Mouse (Mus musculus) frontal cortex, postnatal 14 days (tissue): ENCODE data around the gene Oas1h.
"Not testable (repeated sequence)": the region's sequence is repeated elsewhere in the genome, so short reads cannot be mapped to it uniquely, and the experiment has no call there.

Source experiments
- DNase-seq, 2 experiments: peaks; one replicate each; pipeline ENCODE4 v3.0.0; 2022; ENCODE audit warnings: low spot score in 2 of 2

Oas1h gene

DNA sequence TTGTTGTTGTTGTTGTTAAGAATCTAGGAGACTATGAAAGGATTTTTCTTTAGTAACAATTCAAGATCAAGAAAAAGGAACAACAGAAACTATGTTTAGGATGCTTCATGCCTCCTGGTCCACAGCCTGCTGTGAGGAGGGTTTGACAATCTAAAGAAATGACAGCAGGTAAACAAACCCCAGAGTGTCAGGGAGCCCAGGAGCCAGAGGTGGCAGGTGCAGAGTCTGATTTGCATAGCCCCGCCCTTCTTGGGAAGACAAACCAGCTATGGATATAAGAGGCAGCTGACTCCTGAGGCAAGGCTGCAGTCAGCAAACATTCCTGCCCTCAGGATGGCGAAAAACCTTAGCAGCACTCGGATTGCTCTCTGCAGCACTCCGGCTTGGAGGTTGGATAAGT lies at the start of gene Oas1h:
Oas1h (plus strand) TSS at position 301 of the 400 bp plus-strand sequence.
- no peak for DNase-seq

DNA sequence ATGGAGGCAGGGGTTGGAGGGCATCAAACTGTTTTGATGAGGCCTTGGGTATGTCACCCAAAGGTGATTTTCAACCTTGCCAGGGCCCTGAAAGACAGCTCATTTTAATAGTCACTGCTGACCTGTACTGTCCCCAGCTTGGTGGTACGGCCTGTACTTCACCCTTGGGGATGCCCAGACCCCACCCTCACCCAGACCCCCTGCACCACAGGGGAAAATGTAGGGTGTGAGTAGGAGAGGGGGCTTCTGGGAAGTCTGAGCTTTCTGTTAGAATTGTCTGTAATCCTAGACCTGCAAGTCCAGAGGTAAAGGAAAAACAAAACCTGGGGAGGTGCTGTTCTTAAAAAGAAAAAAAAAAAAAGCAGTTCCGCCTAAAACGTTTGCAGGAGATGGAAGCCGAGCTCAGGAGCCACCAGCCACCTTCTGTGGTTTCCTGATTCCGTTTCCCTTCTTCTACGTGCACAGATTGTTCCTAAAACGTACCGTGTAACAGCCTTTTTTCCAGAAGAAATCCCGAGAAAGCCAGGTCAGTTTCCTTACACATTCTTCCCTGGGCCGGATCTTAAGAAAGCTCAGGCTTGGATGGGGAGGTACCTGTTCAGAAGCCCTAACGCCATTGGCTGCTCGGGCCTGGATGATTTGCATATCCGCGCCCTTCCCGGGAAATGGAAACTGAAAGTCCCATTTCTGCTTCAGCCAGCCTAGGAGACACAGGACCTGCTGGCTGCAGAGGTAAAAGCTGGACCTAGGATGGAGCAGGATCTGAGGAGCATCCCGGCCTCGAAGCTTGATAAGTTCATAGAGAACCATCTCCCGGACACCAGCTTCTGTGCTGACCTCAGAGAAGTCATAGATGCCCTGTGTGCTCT lies 49.0 kb upstream of the Oas1h start, which contains the start of gene Oas1c:
Oas1c (minus strand) TSS at position 564 of the 869 bp plus-strand sequence.
- DNase-seq: peak; percentile 68 to 69

DNA sequence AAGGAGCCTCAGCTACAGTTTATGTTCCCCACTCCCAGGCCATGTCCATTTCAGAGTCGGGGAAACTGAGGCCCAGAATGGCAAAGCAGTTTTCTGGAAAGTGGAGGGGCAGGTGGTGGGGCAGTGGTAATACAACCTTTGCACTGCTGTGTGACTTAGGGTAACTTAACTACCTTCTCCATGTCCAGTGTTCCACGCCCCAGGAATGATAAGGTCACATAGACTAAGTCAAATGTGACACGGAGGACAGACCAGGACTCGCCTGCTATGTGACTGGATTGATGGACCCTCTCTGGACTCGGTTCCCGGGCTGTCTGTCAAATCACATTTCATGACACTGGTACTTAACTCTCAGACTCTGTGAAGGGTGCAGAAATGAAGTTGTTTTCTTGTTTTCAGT lies 48.2 kb upstream of the Oas1h start:
- DNase-seq: no peak

DNA sequence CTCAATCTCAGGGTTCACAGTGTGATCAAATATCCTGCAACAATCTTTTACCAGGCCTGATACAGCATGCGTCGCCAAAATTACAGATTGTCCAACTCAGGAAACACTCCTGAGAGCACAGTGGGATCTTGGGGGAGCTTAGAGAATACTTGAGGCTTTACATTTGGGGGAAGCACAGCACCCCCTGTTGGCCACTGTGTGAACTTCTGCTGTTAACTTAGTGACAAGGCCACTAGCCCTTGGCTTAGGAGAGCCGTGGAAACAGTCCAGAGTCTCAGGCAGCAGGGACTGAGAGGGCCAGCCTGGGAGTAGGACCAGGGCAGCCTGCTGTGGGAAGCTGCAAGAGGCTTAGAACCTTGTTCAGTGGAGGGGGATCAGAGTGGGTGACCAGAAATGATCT lies 45.3 kb upstream of the Oas1h start:
- DNase-seq: no peak

DNA sequence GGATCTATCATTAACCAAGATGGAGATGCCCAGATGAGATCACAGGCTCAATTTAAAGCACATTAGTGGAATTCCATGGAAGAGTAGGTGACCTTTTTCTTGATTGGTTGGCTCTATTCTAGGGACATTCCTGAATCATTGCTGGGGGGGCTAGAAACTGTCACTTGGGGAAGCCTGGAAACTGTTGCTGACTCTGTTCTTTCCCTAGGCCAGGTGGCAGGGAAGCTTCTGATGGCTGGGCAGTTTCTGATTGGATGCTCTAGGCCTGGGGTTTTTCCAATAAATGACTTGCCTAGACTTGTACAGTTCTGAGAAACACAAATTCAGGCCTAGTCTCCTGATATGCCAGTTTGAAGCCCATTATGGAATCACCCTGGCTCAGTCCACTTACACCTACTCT lies 42.2 kb upstream of the Oas1h start:
- no peak for DNase-seq

DNA sequence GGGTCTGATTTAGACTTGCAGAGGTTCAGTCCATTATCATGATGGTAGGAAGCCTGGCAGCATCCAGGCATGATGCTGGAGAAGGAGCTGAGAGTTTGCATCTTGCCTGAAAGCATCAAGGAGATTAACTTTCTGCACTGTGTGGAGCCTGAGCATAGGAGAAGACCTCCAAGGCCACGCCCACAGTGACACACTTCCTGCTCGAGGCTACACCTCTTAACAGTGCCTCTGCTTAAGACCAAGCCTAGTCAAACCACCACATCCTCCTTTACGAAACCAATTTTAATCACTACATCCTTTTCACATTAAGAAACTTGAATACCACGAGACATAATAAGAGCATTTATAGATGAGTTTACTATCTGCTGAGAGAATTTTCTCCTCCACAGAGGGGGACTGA lies 30.2 kb upstream of the Oas1h start:
- DNase-seq: no peak

DNA sequence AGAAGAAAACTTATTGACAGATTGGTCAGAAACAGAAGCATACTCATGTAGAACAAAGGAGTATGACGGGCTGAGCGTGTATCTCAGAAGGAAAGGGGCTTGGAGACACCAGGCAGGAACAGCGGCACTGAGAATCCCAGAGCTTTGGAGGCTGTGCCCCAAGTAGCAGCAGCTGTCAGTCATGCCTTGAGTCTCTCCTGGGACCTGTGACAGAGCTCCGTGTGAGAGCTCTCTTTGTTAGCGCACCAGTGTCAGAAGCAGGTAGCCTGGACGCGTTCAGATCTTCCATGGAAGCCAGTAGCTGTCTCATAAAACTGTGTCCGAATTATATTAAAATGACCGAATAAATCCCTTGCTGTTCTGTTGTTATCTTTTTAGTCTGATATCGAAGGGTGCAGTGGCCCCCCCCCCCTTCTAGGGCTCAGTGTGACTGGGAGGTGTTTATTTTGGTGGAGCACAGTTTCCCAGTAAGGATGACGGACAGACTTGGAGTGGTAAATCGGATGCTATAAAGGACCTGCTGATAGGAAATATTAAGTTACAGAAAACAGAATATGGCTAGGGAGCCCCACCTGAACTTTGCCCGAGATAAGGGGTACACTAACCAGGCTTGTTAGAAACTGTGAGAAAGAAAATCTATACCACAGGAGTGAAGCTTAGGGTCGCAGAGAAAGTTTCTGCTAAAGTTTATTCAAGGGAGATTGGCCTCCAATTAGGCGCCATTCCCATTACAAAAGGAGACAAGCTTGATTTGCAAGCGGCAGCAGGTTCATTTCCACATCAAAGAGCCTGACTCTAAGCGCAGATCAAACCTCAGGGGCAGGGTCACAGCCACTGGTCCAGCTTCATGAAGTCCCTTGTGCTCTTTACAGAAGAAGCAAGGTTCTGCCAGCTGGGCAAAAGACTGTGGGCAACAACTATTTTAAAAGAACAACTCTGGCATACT lies 27.6 kb upstream of the Oas1h start:
- no peak for DNase-seq

DNA sequence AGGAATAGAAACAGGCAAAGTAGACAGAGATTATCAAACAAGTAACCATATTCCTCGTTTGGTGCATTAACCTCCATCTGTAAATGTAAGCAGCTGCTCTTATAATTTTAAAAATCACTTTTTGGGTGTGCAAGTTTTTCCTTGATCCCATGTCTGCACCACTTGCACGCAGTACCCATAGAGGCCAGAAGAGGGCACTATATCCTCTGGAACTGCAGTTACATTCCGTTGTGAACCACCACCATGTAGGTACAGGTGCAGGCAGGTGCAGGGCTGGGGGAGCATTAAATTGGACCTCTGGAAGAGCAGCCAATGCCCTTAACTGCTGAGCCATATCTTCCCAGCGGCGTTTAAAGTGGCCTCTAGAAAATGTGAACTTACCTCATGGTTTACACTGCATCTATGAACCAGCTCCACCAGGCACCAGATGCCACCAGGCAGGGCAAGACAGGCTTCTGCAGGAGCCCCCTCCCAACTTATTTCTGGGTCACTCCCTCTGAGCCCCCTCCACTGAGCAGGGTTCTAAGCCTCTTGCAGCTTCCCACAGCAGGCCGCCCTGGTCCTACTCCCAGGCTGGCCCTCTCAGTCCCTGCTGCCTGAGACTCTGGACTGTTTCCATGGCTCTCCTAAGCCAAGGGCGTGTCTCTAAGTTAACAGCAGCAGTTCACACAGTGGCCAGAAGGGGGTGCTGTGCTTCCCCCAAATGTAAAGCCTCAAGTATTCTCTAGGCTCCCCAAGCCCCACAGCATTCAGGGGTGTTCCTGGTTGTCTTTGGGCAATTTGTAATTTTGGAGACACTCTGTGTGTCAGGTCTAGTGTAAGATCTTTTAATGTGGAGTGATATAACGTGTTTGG lies 24.3 kb upstream of the Oas1h start:
- DNase-seq: no peak

DNA sequence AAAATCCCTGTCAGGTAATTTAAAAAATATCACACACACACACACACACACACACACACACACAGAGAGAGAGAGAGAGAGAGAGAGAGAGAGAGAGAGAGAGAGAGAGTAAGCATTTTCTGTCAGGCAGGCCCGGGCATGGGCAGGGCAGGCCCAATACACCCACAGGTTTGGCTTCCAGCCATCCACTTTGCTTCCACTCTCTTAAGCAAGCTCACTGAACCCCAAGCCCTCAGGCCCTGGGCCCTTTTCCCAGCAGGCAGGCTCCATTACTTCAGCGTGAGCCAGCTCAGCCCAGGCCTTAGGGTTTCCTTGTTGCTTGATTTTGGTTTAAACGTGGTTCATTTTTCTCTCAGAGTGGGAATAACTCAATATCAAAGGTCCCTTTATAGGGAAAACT lies 16.5 kb upstream of the Oas1h start:
- DNase-seq: no peak

DNA sequence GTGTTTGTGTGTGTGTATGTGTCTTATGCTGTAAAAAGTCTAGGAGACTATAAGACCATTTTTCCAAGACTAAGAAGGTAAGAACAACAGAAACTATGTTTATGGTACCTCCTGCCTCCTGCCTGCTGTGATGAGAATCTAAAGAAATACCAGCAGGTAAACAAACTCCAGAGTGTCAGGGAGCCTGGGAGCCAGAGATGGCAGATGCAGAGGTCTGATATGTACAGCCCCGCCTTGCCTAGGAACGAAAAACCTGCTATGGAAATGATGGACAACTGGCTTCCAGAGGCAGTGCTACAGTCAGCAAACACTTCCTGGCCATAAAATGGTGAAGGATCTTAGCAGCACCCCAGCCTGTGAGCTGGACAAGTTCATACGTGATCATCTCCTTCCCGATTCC lies 14.2 kb upstream of the Oas1h start, which contains the start of gene Oas1f:
Oas1f (plus strand) TSS at position 301 of the 400 bp plus-strand sequence.
- no peak for DNase-seq

DNA sequence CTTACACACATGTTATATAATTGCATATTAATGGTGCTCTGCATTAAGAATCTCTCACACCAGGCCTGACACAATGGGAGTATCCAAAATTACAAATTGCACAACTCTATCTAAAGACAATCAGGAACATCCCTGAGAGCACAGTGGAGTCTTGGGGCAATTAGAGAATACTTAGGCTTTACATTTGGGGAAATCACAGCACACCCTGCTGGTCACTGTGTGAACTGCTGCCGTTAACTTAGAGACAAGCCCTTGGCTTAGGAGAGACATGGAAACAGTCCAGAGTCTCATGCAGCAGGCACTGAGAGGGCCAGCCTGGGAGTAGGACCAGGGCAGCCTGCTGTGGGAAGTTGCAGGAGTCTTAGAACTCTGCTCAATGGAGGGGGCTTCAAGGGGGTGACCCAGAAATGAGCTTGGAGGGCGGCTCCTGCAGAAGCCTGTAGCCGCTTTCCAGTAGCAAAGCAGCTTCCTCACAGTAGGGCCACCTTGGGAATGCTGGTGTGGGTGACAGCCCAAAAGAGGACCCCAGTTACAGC lies 11.6 kb upstream of the Oas1h start:
- DNase-seq: peak in 1 of 2 experiments; percentile 14

DNA sequence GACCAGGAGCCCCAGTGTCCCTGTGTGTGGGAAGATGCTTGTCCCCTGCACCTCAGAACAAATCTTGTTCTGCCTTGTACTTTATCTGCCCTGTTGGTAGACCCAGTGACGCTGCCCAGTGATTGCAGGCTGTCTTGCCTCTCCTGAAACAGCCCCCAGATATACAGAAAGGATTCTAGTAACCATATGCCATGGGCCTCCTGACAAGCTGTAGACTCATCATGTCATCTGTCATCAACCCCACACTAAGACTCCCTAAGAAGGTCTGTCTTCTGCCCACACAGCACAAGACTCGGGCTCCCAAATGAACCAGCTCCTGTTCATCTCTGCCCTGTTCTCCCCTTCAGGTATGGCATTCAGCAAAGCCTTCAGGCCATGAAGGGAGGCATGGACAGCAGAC lies 2.0 kb upstream of the Oas1h start:
- no peak for DNase-seq

DNA sequence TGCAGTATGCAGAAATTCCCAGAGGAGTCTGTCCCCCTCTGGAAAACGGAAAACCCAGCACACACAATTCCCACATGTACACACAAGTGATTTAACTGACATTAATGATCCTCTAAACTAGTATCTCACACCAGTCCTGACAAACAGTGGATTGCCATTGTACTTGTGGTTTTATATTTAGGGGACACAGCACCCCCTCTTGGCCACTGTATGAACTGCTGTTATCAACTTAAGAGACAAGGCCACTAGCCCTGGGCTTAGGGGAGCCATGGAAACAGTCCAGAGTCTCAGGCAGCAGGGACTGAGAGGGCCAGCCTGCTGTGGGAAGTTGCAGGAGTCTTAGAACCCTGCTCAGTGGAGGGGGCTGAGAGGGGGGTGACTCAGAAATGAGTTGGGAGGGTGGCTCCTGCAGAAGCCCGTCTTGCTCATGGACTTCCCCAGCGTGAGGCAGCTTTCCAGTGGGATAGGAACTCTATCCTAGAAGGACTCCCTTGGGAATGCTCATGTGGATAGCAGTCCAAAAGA lies 4.2 kb downstream of the Oas1h start:
- DNase-seq: no peak

DNA sequence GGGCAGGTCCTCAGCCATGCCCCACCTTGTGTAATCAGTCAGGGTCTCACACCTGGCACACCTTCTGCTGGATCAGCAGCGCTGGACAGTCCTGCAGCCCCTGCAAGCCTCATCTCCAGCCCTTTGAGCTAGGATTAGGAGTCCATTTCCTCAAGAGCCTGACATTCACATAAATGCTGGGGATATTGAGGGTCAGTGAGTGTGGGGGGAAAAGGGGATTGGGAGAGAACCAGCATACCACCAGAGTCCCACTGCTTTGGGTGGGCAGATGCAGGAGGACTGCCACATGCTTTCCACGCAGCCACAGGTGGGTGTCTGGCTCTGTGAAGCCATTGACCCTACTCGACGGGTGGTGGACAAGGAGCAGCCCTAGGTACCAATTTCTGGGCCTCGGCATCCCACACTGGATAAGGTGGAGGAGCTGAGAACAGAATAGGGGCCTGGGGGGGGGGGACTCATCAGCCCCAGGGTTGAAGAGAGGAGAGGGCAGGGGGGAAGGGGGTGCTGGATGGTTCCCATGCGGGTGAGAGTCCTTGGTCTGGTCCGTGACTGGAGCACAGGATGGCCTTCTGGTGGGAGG lies 8.3 kb downstream of the Oas1h start:
- DNase-seq: no peak

DNA sequence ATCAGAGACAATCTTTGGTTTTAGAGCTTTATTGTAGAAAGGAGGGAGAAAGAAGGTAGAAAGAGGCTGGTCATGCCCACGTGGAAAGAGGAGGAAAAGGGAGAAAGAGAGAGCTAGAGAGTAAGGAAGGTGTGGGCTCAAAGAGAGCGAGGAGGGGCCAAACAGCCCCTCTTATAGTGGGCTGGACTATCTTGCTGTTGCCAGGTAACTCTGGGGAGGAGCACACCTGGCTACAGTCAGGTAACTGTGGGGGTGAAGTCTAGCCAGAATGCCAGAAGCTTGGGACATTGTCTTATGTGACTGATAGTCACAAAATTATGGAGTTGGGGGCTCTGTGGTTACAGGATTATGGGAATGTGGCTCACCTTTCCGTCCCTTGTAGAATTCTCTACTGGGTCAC lies 8.9 kb downstream of the Oas1h start:
- DNase-seq: no peak

DNA sequence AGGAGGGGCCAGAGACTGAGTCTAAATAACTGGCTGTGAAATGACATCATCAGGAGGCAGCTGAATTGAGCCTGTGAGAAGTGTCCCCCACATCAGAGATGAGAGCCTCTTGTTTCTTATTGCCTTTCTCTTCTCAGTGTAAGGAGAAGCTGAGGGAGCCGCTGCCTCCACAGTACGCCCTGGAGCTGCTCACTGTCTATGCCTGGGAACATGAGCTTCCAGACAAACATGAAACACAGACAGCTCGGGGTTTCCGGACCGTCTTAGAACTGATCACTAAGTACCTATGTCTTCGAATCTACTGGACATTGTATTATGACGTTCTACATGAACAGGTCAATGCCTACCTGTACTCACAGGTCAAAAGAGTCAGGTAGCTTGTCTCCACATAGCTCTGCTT lies 9.6 kb downstream of the Oas1h start:
- DNase-seq: no peak

DNA sequence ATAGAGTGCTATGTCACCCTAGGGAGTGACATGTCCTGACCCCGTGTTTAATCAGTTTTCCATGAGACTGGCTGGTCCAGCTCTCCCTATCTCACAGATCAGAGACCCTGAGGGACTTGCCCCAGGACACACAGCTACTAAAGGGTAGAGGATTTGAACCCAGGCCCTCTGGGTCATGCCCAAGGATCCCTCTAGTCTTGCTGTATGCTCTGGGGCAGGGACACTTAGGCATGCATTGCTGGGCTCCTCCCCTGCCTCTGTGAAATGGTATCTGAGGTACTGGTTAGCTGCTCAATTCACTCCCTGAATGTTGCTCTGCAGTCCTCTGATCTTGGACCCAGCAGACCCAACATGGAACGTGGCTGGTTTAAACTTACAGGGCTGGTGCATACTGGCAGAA lies 10.2 kb downstream of the Oas1h start:
- no peak for DNase-seq

DNA sequence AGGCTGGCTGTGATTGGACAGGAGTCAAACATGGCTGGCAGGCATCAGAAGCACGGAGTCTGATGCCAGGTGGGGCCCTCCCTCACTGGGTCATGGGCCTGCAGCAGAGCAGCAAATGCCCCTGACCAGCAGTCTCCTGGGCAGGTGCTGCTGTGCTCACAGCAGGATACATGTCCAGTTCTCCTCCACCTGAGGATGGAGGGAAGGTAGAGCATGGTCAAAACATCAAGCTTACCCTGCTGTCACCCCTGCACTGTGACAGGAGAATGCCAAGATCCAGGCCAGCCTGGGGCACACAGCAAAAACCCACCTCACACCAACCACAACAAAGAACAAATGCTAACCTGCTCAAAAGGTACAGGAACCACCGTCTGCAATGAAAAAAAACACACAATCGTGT lies 15.6 kb downstream of the Oas1h start:
- DNase-seq: not testable (repeated sequence)

DNA sequence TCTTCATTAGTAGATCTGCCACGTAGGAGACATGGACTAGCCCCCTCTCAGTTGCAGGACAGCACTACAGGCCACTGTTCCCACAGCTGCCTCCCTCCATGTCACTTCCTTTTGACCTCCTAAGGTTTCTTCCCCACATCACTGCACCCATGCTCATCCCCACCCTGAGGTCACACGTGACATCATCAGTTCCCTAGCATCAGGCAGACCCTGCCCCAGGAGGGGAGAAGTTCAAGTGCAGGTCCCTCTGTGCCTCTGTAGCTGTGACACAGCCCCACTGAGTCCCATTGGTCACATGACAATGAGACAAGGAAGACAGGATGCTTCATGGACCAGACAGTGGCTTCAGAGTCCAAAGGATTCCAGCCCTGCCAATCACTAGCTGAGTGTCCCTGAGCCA lies 16.2 kb downstream of the Oas1h start:
- not testable (repeated sequence) for DNase-seq

DNA sequence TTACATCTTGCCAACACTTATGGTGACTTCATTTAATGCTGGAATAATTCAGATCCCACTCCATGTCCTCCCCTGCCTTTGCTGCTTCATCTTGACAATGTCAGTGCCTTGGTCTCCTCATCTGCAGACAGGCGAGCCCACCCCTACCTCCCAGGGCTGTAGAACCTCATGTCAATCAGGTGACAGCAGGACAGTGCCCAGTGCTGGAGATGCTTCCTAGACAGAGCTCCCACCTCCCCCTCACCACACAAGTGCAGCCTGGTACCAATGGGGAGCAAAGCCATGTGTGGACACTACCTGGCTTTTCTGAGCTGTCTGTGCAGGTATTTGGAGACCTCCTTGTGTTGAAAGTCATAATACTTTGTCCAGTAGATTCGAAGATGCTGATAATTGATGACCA lies 17.6 kb downstream of the Oas1h start:
- not testable (repeated sequence) for DNase-seq

DNA sequence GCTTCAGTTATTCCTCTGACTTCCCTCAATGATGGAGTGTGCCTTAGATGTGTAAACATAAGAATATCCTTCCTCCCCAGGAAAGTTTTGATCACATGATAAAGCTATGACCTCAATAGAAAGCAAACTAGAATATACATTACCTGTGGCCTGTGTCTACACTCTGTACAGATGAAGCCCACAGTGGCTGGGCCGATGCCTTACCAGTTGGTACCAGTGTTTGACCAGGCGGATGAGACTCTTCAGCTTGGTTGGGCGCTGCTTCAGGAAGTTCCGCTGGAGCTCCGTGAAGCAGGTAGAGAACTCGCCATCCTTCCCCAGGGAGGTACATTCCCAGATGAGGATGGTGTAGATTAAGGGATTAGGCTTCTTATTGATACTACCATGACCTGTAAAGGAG lies 20.5 kb downstream of the Oas1h start:
- DNase-seq: not testable (repeated sequence)
